Mouse (Mus musculus): Measurements from ENCODE around the gene Srd5a1. TPM values are rescaled to one million over a fixed set of nuclear protein-coding genes. Genes with fewer than 3 reads are reported as not detected.
"Not testable (repeated sequence)": the region's sequence is repeated elsewhere in the genome, so short reads cannot be mapped to it uniquely, and the experiment has no call there.

Gene Srd5a1
- polyA plus RNA-seq, 1 experiment from 2014 or later: 6.8 TPM

- Histone ChIP-seq H3K9me3 (replicated peaks; ENCODE audit: control insufficient read depth, low read length) (no peaks in the 10 kb centered on the region), H3K4me3 (ENCODE audit: low read length) (peak overlapping the region; percentile 100), H3K9ac (ENCODE audit: low read length) (peak overlapping the region; percentile 71), H3K36me3 (ENCODE audit: control insufficient read depth, insufficient read depth) (peaks cover 9% of the 10 kb centered on the region), H3K27me3 (ENCODE audit: control insufficient read depth, insufficient read depth, low read length) (peaks cover 5% of the 10 kb centered on the region; the same call in 1 of the 2 replicates), H3K4me2 (ENCODE audit: low read depth, low read length) (peak overlapping the region; percentile 77), H3K27ac (ENCODE audit: low read length) (no peak overlapping the region), H3K4me1 (ENCODE audit: control insufficient read depth, insufficient read depth, low read length) (peaks cover 10% of the 10 kb centered on the region)
- ATAC-seq (replicated peaks; ENCODE audit: extremely low read depth, insufficient read depth, low FRiP score): peak; percentile 14
- under 1% methylated on average over 40 of the region's 40 CpGs for WGBS
Measured at GRCm38 (mm10) chr13:69610751-69611397, 368 bp downstream of the Srd5a1 start.

DNA sequence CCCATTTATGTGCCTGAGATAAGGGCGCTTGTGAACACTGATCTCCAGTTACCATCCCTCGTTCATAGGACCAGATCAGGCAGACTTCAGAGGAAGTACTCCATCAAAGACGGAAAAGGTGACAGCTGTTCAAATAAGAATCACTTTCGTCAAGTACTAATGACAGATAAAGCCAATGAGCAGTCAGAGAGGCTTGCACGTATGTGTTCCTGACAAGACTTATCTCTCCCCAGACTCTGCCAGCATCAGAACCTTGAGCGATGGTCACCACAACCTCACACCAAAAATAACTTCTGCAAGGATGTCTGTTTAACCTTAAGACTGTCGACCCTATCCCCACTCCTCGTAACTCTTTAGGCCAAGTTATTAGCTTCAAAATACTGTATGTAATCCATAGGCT lies 2.5 kb downstream of the Srd5a1 start:
- no peaks in the 10 kb centered on the region for H3K36me3 ChIP-seq (ENCODE audit: control insufficient read depth, insufficient read depth)
- H3K27ac ChIP-seq (ENCODE audit: low read length): no peak overlapping the region
- no peak for ATAC-seq (replicated peaks; ENCODE audit: extremely low read depth, insufficient read depth, low FRiP score)
- no peak overlapping the region for H3K4me2 ChIP-seq (ENCODE audit: low read depth, low read length)
- whole genome bisulfite sequencing: 32% methylated on average over 8 of the region's 8 CpGs
- no peak overlapping the region for H3K9ac ChIP-seq (ENCODE audit: low read length)
- H3K27me3 ChIP-seq (ENCODE audit: control insufficient read depth, insufficient read depth, low read length): peaks cover 5% of the 10 kb centered on the region; the same call in 1 of the 2 replicates
- H3K4me1 ChIP-seq (ENCODE audit: control insufficient read depth, insufficient read depth, low read length): peaks cover 10% of the 10 kb centered on the region
- no peaks in the 10 kb centered on the region for H3K9me3 ChIP-seq (replicated peaks; ENCODE audit: control insufficient read depth, low read length)
- no peak overlapping the region for H3K4me3 ChIP-seq (ENCODE audit: low read length)

- Histone ChIP-seq H3K9me3 (replicated peaks; ENCODE audit: control insufficient read depth, low read length) (no peaks in the 10 kb centered on the region), H3K4me2 (ENCODE audit: low read depth, low read length) (no peak overlapping the region), H3K36me3 (ENCODE audit: control insufficient read depth, insufficient read depth) (no peaks in the 10 kb centered on the region), H3K9ac (ENCODE audit: low read length) (no peak overlapping the region), H3K27ac (ENCODE audit: low read length) (no peak overlapping the region), H3K27me3 (ENCODE audit: control insufficient read depth, insufficient read depth, low read length) (peaks cover 5% of the 10 kb centered on the region; the same call in 1 of the 2 replicates), H3K4me1 (ENCODE audit: control insufficient read depth, insufficient read depth, low read length) (no peaks in the 10 kb centered on the region), H3K4me3 (ENCODE audit: low read length) (no peak overlapping the region)
- 76% methylated on average over 1 of the region's 1 CpGs for WGBS
- no peak for ATAC-seq (replicated peaks; ENCODE audit: extremely low read depth, insufficient read depth, low FRiP score)
Measured at GRCm38 (mm10) chr13:69604670-69605069, 6.6 kb downstream of the Srd5a1 start.

GRCm38 (mm10) chr13:69601321-69601720 lies 9.9 kb downstream of the Srd5a1 start:
- Histone ChIP-seq H3K27me3 (ENCODE audit: control insufficient read depth, insufficient read depth, low read length) (no peaks in the 10 kb centered on the region), H3K4me2 (ENCODE audit: low read depth, low read length) (no peak overlapping the region), H3K9ac (ENCODE audit: low read length) (no peak overlapping the region), H3K27ac (ENCODE audit: low read length) (no peak overlapping the region), H3K4me3 (ENCODE audit: low read length) (no peak overlapping the region), H3K36me3 (ENCODE audit: control insufficient read depth, insufficient read depth) (no peaks in the 10 kb centered on the region), H3K9me3 (replicated peaks; ENCODE audit: control insufficient read depth, low read length) (no peaks in the 10 kb centered on the region), H3K4me1 (ENCODE audit: control insufficient read depth, insufficient read depth, low read length) (no peaks in the 10 kb centered on the region)
- no peak for ATAC-seq (replicated peaks; ENCODE audit: extremely low read depth, insufficient read depth, low FRiP score)
- 75% methylated on average over 5 of the region's 5 CpGs for WGBS

- H3K27me3 ChIP-seq (ENCODE audit: control insufficient read depth, insufficient read depth, low read length); H3K36me3 ChIP-seq (ENCODE audit: control insufficient read depth, insufficient read depth); H3K27ac ChIP-seq (ENCODE audit: low read length); H3K9ac ChIP-seq (ENCODE audit: low read length); H3K4me2 ChIP-seq (ENCODE audit: low read depth, low read length); ATAC-seq (replicated peaks; ENCODE audit: extremely low read depth, insufficient read depth, low FRiP score); H3K4me3 ChIP-seq (ENCODE audit: low read length); H3K4me1 ChIP-seq (ENCODE audit: control insufficient read depth, insufficient read depth, low read length); H3K9me3 ChIP-seq (replicated peaks; ENCODE audit: control insufficient read depth, low read length): not testable (repeated sequence)
- WGBS: 84% methylated on average over 5 of the region's 5 CpGs
Measured at GRCm38 (mm10) chr13:69600863-69601262, 10.4 kb downstream of the Srd5a1 start.

DNA sequence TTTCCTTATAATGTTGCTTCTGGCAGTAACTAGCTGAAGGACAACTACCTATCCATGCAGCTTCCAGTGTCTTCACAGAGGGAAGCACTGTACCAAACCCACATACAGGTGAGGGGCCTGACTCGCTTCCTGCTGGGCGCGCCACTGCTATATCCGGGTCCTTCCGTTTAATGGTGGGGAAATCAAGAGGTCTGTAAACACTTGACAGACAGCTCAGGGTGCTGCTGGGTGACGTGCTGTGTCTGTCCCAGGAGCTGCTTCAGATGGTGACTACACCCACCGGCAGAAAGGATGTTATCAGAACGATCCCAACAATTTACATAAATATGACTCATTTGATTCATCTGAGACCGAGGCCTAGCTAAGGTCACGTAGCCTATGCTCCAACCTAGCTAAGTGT lies 12.4 kb downstream of the Srd5a1 start:
- Histone ChIP-seq H3K9me3 (replicated peaks; ENCODE audit: control insufficient read depth, low read length) (no peaks in the 10 kb centered on the region), H3K4me1 (ENCODE audit: control insufficient read depth, insufficient read depth, low read length) (no peaks in the 10 kb centered on the region), H3K27me3 (ENCODE audit: control insufficient read depth, insufficient read depth, low read length) (no peaks in the 10 kb centered on the region), H3K36me3 (ENCODE audit: control insufficient read depth, insufficient read depth) (no peaks in the 10 kb centered on the region), H3K9ac (ENCODE audit: low read length) (no peak overlapping the region), H3K4me2 (ENCODE audit: low read depth, low read length) (no peak overlapping the region), H3K27ac (ENCODE audit: low read length) (no peak overlapping the region), H3K4me3 (ENCODE audit: low read length) (no peak overlapping the region)
- no peak for ATAC-seq (replicated peaks; ENCODE audit: extremely low read depth, insufficient read depth, low FRiP score)
- 80% methylated on average over 10 of the region's 10 CpGs for WGBS

- H3K9me3 ChIP-seq (replicated peaks; ENCODE audit: control insufficient read depth, low read length): no peaks in the 10 kb centered on the region
- no peak overlapping the region for H3K4me2 ChIP-seq (ENCODE audit: low read depth, low read length)
- no peak overlapping the region for H3K9ac ChIP-seq (ENCODE audit: low read length)
- no peaks in the 10 kb centered on the region for H3K36me3 ChIP-seq (ENCODE audit: control insufficient read depth, insufficient read depth)
- no peak for ATAC-seq (replicated peaks; ENCODE audit: extremely low read depth, insufficient read depth, low FRiP score)
- 86% methylated on average over 2 of the region's 2 CpGs for WGBS
- H3K27me3 ChIP-seq (ENCODE audit: control insufficient read depth, insufficient read depth, low read length): no peaks in the 10 kb centered on the region
- H3K4me3 ChIP-seq (ENCODE audit: low read length): no peak overlapping the region
- H3K27ac ChIP-seq (ENCODE audit: low read length): no peak overlapping the region
- peaks cover 2% of the 10 kb centered on the region; the same call in 1 of the 2 replicates for H3K4me1 ChIP-seq (ENCODE audit: control insufficient read depth, insufficient read depth, low read length)
Measured at GRCm38 (mm10) chr13:69596515-69596914, 14.7 kb downstream of the Srd5a1 start.

- no peak overlapping the region for H3K27ac ChIP-seq (ENCODE audit: low read length)
Measured at GRCm38 (mm10) chr13:69595911-69596310, 15.3 kb downstream of the Srd5a1 start.

GRCm38 (mm10) chr13:69594577-69595256 lies 16.5 kb downstream of the Srd5a1 start:
- WGBS: 75% methylated on average over 7 of the region's 7 CpGs
- Histone ChIP-seq H3K27ac (ENCODE audit: low read length) (no peak overlapping the region), H3K4me3 (ENCODE audit: low read length) (no peak overlapping the region), H3K4me1 (ENCODE audit: control insufficient read depth, insufficient read depth, low read length) (peaks cover 2% of the 10 kb centered on the region; the same call in 1 of the 2 replicates), H3K36me3 (ENCODE audit: control insufficient read depth, insufficient read depth) (no peaks in the 10 kb centered on the region), H3K4me2 (ENCODE audit: low read depth, low read length) (no peak overlapping the region), H3K9ac (ENCODE audit: low read length) (no peak overlapping the region), H3K27me3 (ENCODE audit: control insufficient read depth, insufficient read depth, low read length) (no peaks in the 10 kb centered on the region), H3K9me3 (replicated peaks; ENCODE audit: control insufficient read depth, low read length) (no peaks in the 10 kb centered on the region)
- no peak for ATAC-seq (replicated peaks; ENCODE audit: extremely low read depth, insufficient read depth, low FRiP score)

More at GRCm38 (mm10) chr13:69595911-69596310, 15.3 kb downstream of the Srd5a1 start:
- Histone ChIP-seq H3K9me3 (replicated peaks; ENCODE audit: control insufficient read depth, low read length) (no peaks in the 10 kb centered on the region), H3K4me3 (ENCODE audit: low read length) (no peak overlapping the region), H3K4me1 (ENCODE audit: control insufficient read depth, insufficient read depth, low read length) (peaks cover 2% of the 10 kb centered on the region; the same call in 1 of the 2 replicates), H3K4me2 (ENCODE audit: low read depth, low read length) (no peak overlapping the region), H3K9ac (ENCODE audit: low read length) (no peak overlapping the region), H3K36me3 (ENCODE audit: control insufficient read depth, insufficient read depth) (no peaks in the 10 kb centered on the region), H3K27me3 (ENCODE audit: control insufficient read depth, insufficient read depth, low read length) (no peaks in the 10 kb centered on the region)
- ATAC-seq (replicated peaks; ENCODE audit: extremely low read depth, insufficient read depth, low FRiP score): no peak
- 84% methylated on average over 6 of the region's 6 CpGs for WGBS

Measured in heart, embryonic 16.5 days (tissue).